Mouse (Mus musculus) midbrain, embryonic 10.5 days (tissue): ENCODE measurements around the gene Enpp5. TPM values are rescaled to one million over a fixed set of nuclear protein-coding genes. Genes with fewer than 3 reads are reported as not detected.

Experiments used
- DNase-seq: peaks from one replicate; pipeline ENCODE4 v3.0.0-alpha.2; 2017; ENCODE audit warnings: low spot score
- H3K27ac ChIP-seq: fragments of 300-500 bp; sonication (generic); replicated peaks from 2 replicates; pipeline ENCODE4 v1.5.1; 2016; ENCODE audit warnings: mild to moderate bottlenecking
- H3K27me3 ChIP-seq: fragments of 300-500 bp; sonication (generic); 2 replicates; pipeline ENCODE4 v1.6.1; 2016; ENCODE audit warnings: low read depth, mild to moderate bottlenecking; ENCODE audit not compliant: poor library complexity, severe bottlenecking
- H3K36me3 ChIP-seq: fragments of 300-500 bp; sonication (generic); 2 replicates; pipeline ENCODE4 v1.6.1; 2016; ENCODE audit warnings: mild to moderate bottlenecking, moderate library complexity
- H3K4me1 ChIP-seq: fragments of 300-500 bp; sonication (generic); 2 replicates; pipeline ENCODE4 v1.6.1; 2016
- H3K4me3 ChIP-seq: fragments of 300-500 bp; sonication (generic); 2 replicates; pipeline ENCODE4 v1.5.1; 2016; ENCODE audit warnings: mild to moderate bottlenecking, moderate library complexity
- H3K9me3 ChIP-seq: fragments of 300-500 bp; sonication (generic); replicated peaks from 2 replicates; pipeline ENCODE4 v1.6.1; 2016; ENCODE audit warnings: mild to moderate bottlenecking
- WGBS: fragments of 180-500 bp; shearing (Covaris S2); methylation state at CpG from one replicate; pipeline ENCODE4 v1.1.7; 2016; 5-methylcytosine and 5-hydroxymethylcytosine counted together
- polyA plus RNA-seq: library from polyadenylated mRNA; unstranded; fragments of >200 nt; fragmentation: Nextera tagmentation; extraction: Ambion mirVana; gene quantifications from 2 replicates; pipeline ENCODE4 v1.2.1, GENCODE M21; 2016

The Enpp5 gene
- polyA plus RNA-seq, 1 experiment from 2014 or later = 7.0 TPM

DNA sequence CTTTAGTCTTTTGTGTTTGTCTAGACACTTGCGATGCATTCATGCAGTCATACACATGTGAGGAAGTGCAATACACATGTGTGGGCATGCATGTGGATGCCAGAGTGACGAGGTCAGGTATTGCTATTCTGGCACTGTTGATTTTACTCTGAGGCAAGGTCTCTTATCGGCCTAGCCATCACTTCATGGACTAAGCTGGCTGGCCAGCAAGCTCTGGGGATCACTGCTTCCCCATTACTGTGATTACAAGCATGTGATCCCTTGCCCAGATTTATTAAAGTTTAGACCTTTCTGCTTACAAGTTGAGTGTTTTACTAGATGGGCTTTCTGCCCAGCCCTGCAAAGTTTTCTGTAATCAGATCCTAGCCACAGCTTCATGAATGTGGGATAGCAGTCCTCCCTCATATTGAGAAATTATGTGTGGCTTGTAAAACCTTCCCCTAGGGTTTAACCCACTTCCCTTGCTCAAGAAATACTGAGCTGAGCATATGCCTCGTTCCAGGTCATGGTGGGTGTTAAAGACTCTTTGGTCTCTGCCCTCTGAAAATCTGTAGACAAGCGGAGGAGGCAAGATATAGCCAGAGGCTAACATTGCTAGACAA, 17.2 kb upstream of the Enpp5 start:
- no peaks in the 10 kb centered on the region for H3K9me3 ChIP-seq
- no peak overlapping the region for H3K27ac ChIP-seq
- DNase-seq = no peak
- H3K4me3 ChIP-seq = no peak overlapping the region
- 86% methylated on average over 5 of the region's 5 CpGs for WGBS
- no peaks in the 10 kb centered on the region for H3K27me3 ChIP-seq
- no peaks in the 10 kb centered on the region for H3K4me1 ChIP-seq
- H3K36me3 ChIP-seq = no peaks in the 10 kb centered on the region

- Histone ChIP-seq H3K36me3 (no peaks in the 10 kb centered on the region), H3K27me3 (no peaks in the 10 kb centered on the region), H3K27ac (no peak overlapping the region), H3K4me1 (no peaks in the 10 kb centered on the region), H3K9me3 (no peaks in the 10 kb centered on the region), H3K4me3 (no peak overlapping the region)
- WGBS = 85% methylated on average over 6 of the region's 6 CpGs
- DNase-seq = no peak
These were observed 9.7 kb upstream of the Enpp5 start for GRCm38 (mm10) chr17:44068876-44069275.

GRCm38 (mm10) chr17:44071680-44072079, 6.9 kb upstream of the Enpp5 start:
- H3K27ac ChIP-seq = no peak overlapping the region
- no peak overlapping the region for H3K4me3 ChIP-seq
- H3K4me1 ChIP-seq = no peaks in the 10 kb centered on the region
- no peaks in the 10 kb centered on the region for H3K36me3 ChIP-seq
- no peaks in the 10 kb centered on the region for H3K27me3 ChIP-seq
- DNase-seq = no peak
- H3K9me3 ChIP-seq = no peaks in the 10 kb centered on the region

- WGBS = 84% methylated on average over 3 of the region's 3 CpGs
- Histone ChIP-seq H3K27ac (no peak overlapping the region), H3K4me1 (peaks cover 15% of the 10 kb centered on the region), H3K27me3 (0 out of 2 replicates have a peak, but pooled peaks cover 12% of the 10 kb centered on the region), H3K4me3 (no peak overlapping the region), H3K9me3 (no peaks in the 10 kb centered on the region), H3K36me3 (no peaks in the 10 kb centered on the region)
- DNase-seq = no peak
These were observed 3.0 kb upstream of the Enpp5 start for GRCm38 (mm10) chr17:44075601-44076000.

- H3K9me3 ChIP-seq = no peaks in the 10 kb centered on the region
- no peak for DNase-seq
- no peak overlapping the region for H3K27ac ChIP-seq
- no peak overlapping the region for H3K4me3 ChIP-seq
- no peaks in the 10 kb centered on the region for H3K36me3 ChIP-seq
- H3K27me3 ChIP-seq = 0 out of 2 replicates have a peak, but pooled peaks cover 12% of the 10 kb centered on the region
- peaks cover 15% of the 10 kb centered on the region for H3K4me1 ChIP-seq
- 58% methylated on average over 6 of the region's 6 CpGs for WGBS
These were observed 2.4 kb upstream of the Enpp5 start for GRCm38 (mm10) chr17:44076051-44076680.

DNA sequence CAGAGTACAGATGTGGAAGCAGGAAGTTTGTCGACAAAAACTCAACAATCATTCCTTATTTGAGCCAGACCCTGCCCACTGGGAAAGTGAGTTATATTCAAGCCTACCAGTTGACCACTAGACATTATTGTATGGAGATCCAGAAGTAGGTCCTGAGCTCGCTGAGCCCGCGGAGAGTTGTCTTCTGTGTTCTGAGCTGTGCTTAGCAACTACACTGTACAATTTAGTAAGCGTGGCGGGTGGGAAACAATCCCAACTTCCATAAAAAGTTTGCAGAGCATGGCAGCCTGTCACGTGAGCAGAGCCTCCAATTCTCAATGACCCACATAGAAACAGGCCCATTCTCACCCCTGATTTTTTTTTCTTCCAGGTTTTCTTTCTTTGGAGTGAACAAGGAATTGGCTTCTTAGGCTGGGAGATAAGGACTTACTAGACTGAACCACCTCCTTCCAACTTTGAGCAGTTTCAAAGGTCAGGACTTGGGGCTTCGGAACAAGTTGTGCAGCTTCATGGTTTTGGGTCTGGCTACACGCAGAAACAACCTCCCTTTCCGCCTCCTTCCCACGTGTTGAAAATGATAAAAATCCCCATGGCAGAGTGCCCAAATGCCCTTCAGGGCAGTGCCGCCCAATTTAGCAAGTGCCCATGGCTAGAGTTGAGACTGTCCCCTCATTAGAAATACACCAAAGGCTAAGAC, 1.3 kb upstream of the Enpp5 start:
- H3K36me3 ChIP-seq = no peaks in the 10 kb centered on the region; the same call in 1 of the 2 replicates
- H3K4me1 ChIP-seq = peaks cover 15% of the 10 kb centered on the region
- H3K4me3 ChIP-seq = no peak overlapping the region
- no peak overlapping the region for H3K27ac ChIP-seq
- WGBS = 87% methylated on average over 12 of the region's 12 CpGs
- H3K9me3 ChIP-seq = no peaks in the 10 kb centered on the region
- DNase-seq = no peak
- H3K27me3 ChIP-seq = 0 out of 2 replicates have a peak, but pooled peaks cover 12% of the 10 kb centered on the region

- no peak for DNase-seq
- no peak overlapping the region for H3K27ac ChIP-seq
- no peak overlapping the region for H3K4me3 ChIP-seq
- WGBS = 74% methylated on average over 2 of the region's 2 CpGs
- H3K36me3 ChIP-seq = no peaks in the 10 kb centered on the region; the same call in 1 of the 2 replicates
- H3K27me3 ChIP-seq = 0 out of 2 replicates have a peak, but pooled peaks cover 12% of the 10 kb centered on the region
- no peaks in the 10 kb centered on the region for H3K9me3 ChIP-seq
- peaks cover 15% of the 10 kb centered on the region for H3K4me1 ChIP-seq
These were observed 811 bp upstream of the Enpp5 start for GRCm38 (mm10) chr17:44077843-44078160.

GRCm38 (mm10) chr17:44083156-44083555, 4.5 kb downstream of the Enpp5 start:
- Histone ChIP-seq H3K27ac (no peak overlapping the region), H3K27me3 (0 out of 2 replicates have a peak, but pooled peaks cover under 1% of the 10 kb centered on the region), H3K4me3 (no peak overlapping the region), H3K4me1 (peaks cover 14% of the 10 kb centered on the region), H3K9me3 (no peaks in the 10 kb centered on the region), H3K36me3 (no peaks in the 10 kb centered on the region; the same call in 1 of the 2 replicates)
- no peak for DNase-seq
- WGBS = 92% methylated on average over 4 of the region's 4 CpGs

DNA sequence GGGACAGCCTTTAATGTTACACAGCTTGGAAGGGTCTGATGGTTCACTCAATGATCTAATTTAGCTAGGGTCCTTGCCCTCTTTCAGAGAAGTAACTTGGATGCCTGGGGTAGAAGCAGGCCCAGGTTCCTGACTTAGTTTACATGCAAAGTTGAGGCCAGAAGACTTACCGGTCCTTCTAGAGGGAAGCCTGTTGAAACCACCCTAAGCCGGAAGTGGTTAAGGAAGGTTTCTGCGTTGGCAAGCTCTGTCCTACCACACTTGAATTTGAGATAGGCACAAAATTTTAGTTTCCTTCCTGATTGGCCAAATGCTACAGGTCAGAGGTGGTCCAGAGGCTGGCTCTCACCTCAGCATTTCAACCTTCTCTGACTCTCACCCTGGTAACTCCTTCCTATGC, 9.6 kb downstream of the Enpp5 start:
- WGBS = 93% methylated on average over 3 of the region's 3 CpGs
- no peak for DNase-seq

GRCm38 (mm10) chr17:44090916-44091315, 12.3 kb downstream of the Enpp5 start:
- Histone ChIP-seq H3K4me1 (no peaks in the 10 kb centered on the region), H3K4me3 (no peak overlapping the region), H3K9me3 (no peaks in the 10 kb centered on the region), H3K27me3 (no peaks in the 10 kb centered on the region), H3K27ac (no peak overlapping the region), H3K36me3 (no peaks in the 10 kb centered on the region)
- WGBS = 73% methylated on average over 2 of the region's 2 CpGs
- DNase-seq = no peak

More for the DNA sequence above, 9.6 kb downstream of the Enpp5 start:
- H3K9me3 ChIP-seq = no peaks in the 10 kb centered on the region
- no peaks in the 10 kb centered on the region for H3K36me3 ChIP-seq
- H3K4me3 ChIP-seq = no peak overlapping the region
- no peaks in the 10 kb centered on the region for H3K27me3 ChIP-seq
- no peak overlapping the region for H3K27ac ChIP-seq
- H3K4me1 ChIP-seq = no peaks in the 10 kb centered on the region

DNA sequence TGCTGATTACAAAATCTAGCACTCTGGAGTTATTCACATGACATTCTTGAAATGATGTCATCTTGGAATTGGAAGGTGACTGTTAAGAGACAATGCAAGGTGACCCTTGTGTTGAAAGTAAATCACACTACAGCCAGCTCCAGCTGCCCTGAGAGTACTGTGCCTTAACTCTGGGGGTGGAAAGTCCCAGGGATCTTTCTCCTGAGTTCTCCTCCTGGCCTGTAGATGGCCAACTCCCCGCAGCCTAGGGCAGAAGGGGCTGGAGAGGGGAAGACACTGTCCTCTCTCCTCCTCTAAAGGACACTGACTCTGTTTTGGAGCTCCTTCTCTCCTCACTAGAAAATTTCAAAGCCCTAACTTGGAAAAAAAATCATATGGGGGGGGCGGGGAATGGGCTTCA, 12.9 kb downstream of the Enpp5 start:
- no peak overlapping the region for H3K4me3 ChIP-seq
- H3K4me1 ChIP-seq = no peaks in the 10 kb centered on the region
- no peak overlapping the region for H3K27ac ChIP-seq
- H3K9me3 ChIP-seq = no peaks in the 10 kb centered on the region
- no peak for DNase-seq
- no peaks in the 10 kb centered on the region for H3K36me3 ChIP-seq
- H3K27me3 ChIP-seq = no peaks in the 10 kb centered on the region
- 23% methylated on average over 2 of the region's 2 CpGs for WGBS

DNA sequence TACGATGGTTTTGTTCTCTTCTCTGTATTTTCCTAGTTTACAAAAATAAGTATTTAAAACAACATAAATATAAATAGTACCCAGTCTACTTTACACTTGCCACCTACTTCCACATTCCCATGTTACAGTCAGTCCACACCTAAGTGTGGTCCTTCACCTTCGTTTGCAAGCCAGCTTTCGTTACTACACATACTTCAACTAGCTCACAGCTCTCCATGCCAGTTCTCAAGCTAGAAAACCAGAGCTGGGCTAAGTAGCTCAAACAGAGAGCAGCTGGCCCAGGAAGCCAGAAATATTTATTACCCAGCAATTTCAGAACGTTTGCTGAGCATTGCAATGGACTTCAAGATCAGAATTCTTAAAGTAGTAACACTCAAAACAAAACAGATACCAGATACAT, 21.9 kb downstream of the Enpp5 start:
- Histone ChIP-seq H3K9me3 (no peaks in the 10 kb centered on the region), H3K4me3 (no peak overlapping the region), H3K27ac (no peak overlapping the region), H3K4me1 (peaks cover 10% of the 10 kb centered on the region), H3K36me3 (no peaks in the 10 kb centered on the region), H3K27me3 (peaks cover 28% of the 10 kb centered on the region)
- 78% methylated on average over 4 of the region's 4 CpGs for WGBS
- no peak for DNase-seq

DNA sequence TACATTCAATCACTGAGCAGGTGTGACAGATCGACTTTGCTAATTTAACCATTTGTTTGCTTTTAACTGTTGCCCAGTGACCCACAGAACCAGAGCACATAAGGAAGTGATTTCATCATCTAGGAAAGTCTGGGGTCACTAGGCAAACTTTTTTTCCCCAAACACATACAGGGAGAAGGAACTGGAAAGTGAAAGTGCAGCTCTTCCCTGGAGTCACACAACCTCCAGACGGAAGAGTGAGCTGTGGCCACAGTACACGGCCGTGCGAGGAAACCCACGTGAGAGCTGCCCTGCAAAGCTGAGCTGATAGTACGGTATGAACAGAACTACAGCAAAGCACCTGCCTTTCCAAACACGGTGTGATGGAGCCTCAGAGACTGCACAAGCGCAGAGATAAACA, 22.3 kb downstream of the Enpp5 start:
- H3K27me3 ChIP-seq = peaks cover 29% of the 10 kb centered on the region
- peaks cover 10% of the 10 kb centered on the region for H3K4me1 ChIP-seq
- no peaks in the 10 kb centered on the region for H3K36me3 ChIP-seq
- H3K4me3 ChIP-seq = no peak overlapping the region
- no peak overlapping the region for H3K27ac ChIP-seq
- no peak for DNase-seq
- 90% methylated on average over 9 of the region's 9 CpGs for WGBS
- no peaks in the 10 kb centered on the region for H3K9me3 ChIP-seq
